Mouse (Mus musculus) kidney, embryonic 14.5 days (tissue): ENCODE data around the gene Meiob. TPM values are rescaled to one million over a fixed set of nuclear protein-coding genes. Genes with fewer than 3 reads are reported as not detected.
A peak's percentile ranks its signal among the peaks of the same experiment; 100 is the strongest.

Experiments used
- ATAC-seq: fragments of 200-750 bp; cut with Nextera tagmentation; 2 replicates; pipeline ENCODE4 v1.8.0; 2017; ENCODE audit warnings: moderate number of reproducible peaks, mild to moderate bottlenecking, moderate TSS enrichment, moderate library complexity; ENCODE audit not compliant: low FRiP score, low TSS enrichment
- H3K27ac ChIP-seq: fragments of 300-500 bp; sonication (generic); 2 replicates; pipeline ENCODE4 v1.5.1; 2014; ENCODE audit warnings: low read depth, mild to moderate bottlenecking, low read length, moderate library complexity, mixed read lengths
- H3K27me3 ChIP-seq: fragments of 300-500 bp; sonication (generic); 2 replicates; pipeline ENCODE4 v1.6.1; 2014; ENCODE audit warnings: mild to moderate bottlenecking, low read length; ENCODE audit not compliant: control insufficient read depth, insufficient read depth
- H3K36me3 ChIP-seq: fragments of 300-500 bp; sonication (generic); 2 replicates; pipeline ENCODE4 v1.6.1; 2014; ENCODE audit warnings: low read length, mixed read lengths; ENCODE audit not compliant: control insufficient read depth, insufficient read depth
- H3K4me1 ChIP-seq: fragments of 300-500 bp; sonication (generic); 2 replicates; pipeline ENCODE4 v1.6.1; 2014; ENCODE audit warnings: low read length, mixed read lengths; ENCODE audit not compliant: control insufficient read depth, insufficient read depth
- H3K4me2 ChIP-seq: fragments of 300-500 bp; sonication (generic); replicated peaks from 2 replicates; pipeline ENCODE4 v1.6.1; 2014; ENCODE audit warnings: low read depth, mild to moderate bottlenecking, low read length
- H3K4me3 ChIP-seq: fragments of 300-500 bp; sonication (generic); 2 replicates; pipeline ENCODE4 v1.5.1; 2014; ENCODE audit warnings: mild to moderate bottlenecking, low read length
- H3K9ac ChIP-seq: fragments of 300-500 bp; sonication (generic); 2 replicates; pipeline ENCODE4 v1.6.1; 2014; ENCODE audit warnings: low read depth, mild to moderate bottlenecking, low read length, moderate library complexity
- H3K9me3 ChIP-seq: fragments of 300-500 bp; sonication (generic); 2 replicates; pipeline ENCODE4 v1.6.1; 2016; ENCODE audit warnings: low read length; ENCODE audit not compliant: control insufficient read depth
- WGBS: fragments of 180-500 bp; shearing (Covaris S2); extraction: QIAGEN DNeasy Blood & Tissue Kit; methylation state at CpG from one replicate; pipeline ENCODE4 v1.1.7; 2014; 5-methylcytosine and 5-hydroxymethylcytosine counted together
- polyA plus RNA-seq: library from polyadenylated mRNA; unstranded; fragments of >200 nt; fragmentation: Nextera tagmentation; extraction: Ambion mirVana; gene quantifications from 2 replicates; pipeline ENCODE4 v1.2.1, GENCODE M21; 2014

Gene Meiob
- polyA plus RNA-seq, 1 experiment from 2014 or later, result not detected

DNA sequence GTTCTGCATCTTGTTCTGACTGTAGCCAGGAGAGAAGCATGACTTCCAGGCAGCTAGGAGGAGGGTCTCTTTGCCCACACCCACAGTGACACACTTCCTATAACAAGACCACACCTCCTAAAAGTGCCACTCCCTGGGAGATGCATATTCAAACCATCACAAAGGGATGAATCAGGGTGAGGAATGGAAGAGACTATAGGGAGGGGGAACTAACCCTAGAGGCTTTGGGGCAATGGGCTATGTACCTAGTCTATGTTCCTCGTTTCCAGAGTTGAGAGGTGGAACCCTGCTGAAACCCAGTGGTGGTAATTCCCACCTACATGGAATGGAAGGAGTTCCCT is 70.3 kb downstream of the Meiob start:
- Histone ChIP-seq H3K4me3 (no peak overlapping the region), H3K4me1 (no peaks in the 10 kb centered on the region), H3K27ac (no peak overlapping the region), H3K36me3 (no peaks in the 10 kb centered on the region), H3K27me3 (no peaks in the 10 kb centered on the region), H3K4me2 (no peak overlapping the region), H3K9ac (no peak overlapping the region), H3K9me3 (no peaks in the 10 kb centered on the region)
- ATAC-seq, result no peak
- 40% methylated on average over 1 of the region's 1 CpGs for WGBS

GRCm38 (mm10) chr17:24874989-24875388 is 70.9 kb downstream of the Meiob start:
- H3K9ac ChIP-seq, result no peak overlapping the region
- H3K4me1 ChIP-seq, result no peaks in the 10 kb centered on the region
- H3K27ac ChIP-seq, result no peak overlapping the region
- 84% methylated on average over 8 of the region's 8 CpGs for WGBS
- no peaks in the 10 kb centered on the region for H3K36me3 ChIP-seq
- H3K4me2 ChIP-seq, result no peak overlapping the region
- no peak for ATAC-seq
- H3K27me3 ChIP-seq, result no peaks in the 10 kb centered on the region
- no peak overlapping the region for H3K4me3 ChIP-seq
- no peaks in the 10 kb centered on the region for H3K9me3 ChIP-seq

- no peak overlapping the region for H3K4me3 ChIP-seq
- 50% methylated on average over 10 of the region's 10 CpGs for WGBS
- no peak overlapping the region for H3K9ac ChIP-seq
These were observed 73.4 kb downstream of the Meiob start for GRCm38 (mm10) chr17:24877336-24878116.

GRCm38 (mm10) chr17:24878117-24878397 is 74.0 kb downstream of the Meiob start:
- Histone ChIP-seq H3K9me3 (no peaks in the 10 kb centered on the region), H3K4me2 (no peak overlapping the region), H3K27ac (no peak overlapping the region), H3K27me3 (no peaks in the 10 kb centered on the region), H3K36me3 (peaks cover 4% of the 10 kb centered on the region), H3K9ac (no peak overlapping the region), H3K4me1 (no peaks in the 10 kb centered on the region), H3K4me3 (no peak overlapping the region)
- no peak for ATAC-seq
- 24% methylated on average over 5 of the region's 5 CpGs for WGBS

More at GRCm38 (mm10) chr17:24877336-24878116, 73.4 kb downstream of the Meiob start:
- no peaks in the 10 kb centered on the region for H3K4me1 ChIP-seq
- H3K4me2 ChIP-seq, result no peak overlapping the region
- H3K36me3 ChIP-seq, result no peaks in the 10 kb centered on the region; the same call in 1 of the 2 replicates
- H3K27ac ChIP-seq, result no peak overlapping the region
- no peak for ATAC-seq
- H3K27me3 ChIP-seq, result no peaks in the 10 kb centered on the region
- H3K9me3 ChIP-seq, result no peaks in the 10 kb centered on the region

DNA sequence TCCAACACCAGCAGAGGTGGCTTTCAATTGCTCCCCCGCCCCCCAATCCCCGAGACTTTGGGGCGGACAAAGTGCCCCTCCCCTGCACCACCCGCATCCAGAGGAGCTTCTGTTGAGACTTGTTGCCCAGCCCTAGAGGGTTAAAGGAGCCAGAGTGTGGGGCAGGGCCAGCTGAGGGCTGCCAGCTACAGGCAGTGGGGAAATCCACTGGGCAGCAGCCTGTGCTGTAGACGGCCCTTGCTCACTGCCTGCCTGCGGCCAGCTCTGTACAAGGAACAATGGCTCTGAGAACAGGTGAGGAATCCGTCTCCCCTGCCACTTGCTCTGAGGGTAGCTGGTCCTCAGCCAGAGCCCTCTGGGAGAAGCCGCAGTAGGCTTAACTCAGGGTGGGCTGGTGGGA is 74.4 kb downstream of the Meiob start:
- no peaks in the 10 kb centered on the region for H3K9me3 ChIP-seq
- no peaks in the 10 kb centered on the region for H3K4me1 ChIP-seq
- WGBS, result 79% methylated on average over 8 of the region's 8 CpGs
- no peaks in the 10 kb centered on the region for H3K27me3 ChIP-seq
- H3K4me2 ChIP-seq, result no peak overlapping the region
- H3K9ac ChIP-seq, result no peak overlapping the region
- H3K4me3 ChIP-seq, result no peak overlapping the region
- H3K27ac ChIP-seq, result no peak overlapping the region
- ATAC-seq, result no peak
- peaks cover 9% of the 10 kb centered on the region for H3K36me3 ChIP-seq

GRCm38 (mm10) chr17:24881738-24882440 is 77.8 kb downstream of the Meiob start:
- no peak overlapping the region for H3K4me2 ChIP-seq
- H3K27me3 ChIP-seq, result no peaks in the 10 kb centered on the region
- 47% methylated on average over 7 of the region's 7 CpGs for WGBS
- H3K36me3 ChIP-seq, result peaks cover 16% of the 10 kb centered on the region
- no peaks in the 10 kb centered on the region for H3K9me3 ChIP-seq
- peaks cover 8% of the 10 kb centered on the region for H3K4me1 ChIP-seq
- no peak for ATAC-seq
- H3K4me3 ChIP-seq, result no peak overlapping the region
- no peak overlapping the region for H3K9ac ChIP-seq
- H3K27ac ChIP-seq, result no peak overlapping the region

- H3K27ac ChIP-seq, result no peak overlapping the region
- no peaks in the 10 kb centered on the region for H3K27me3 ChIP-seq
- no peak overlapping the region for H3K4me3 ChIP-seq
- no peaks in the 10 kb centered on the region for H3K9me3 ChIP-seq
- peaks cover 18% of the 10 kb centered on the region for H3K4me1 ChIP-seq
- H3K4me2 ChIP-seq, result no peak overlapping the region
- no peak overlapping the region for H3K9ac ChIP-seq
- peaks cover 17% of the 10 kb centered on the region for H3K36me3 ChIP-seq
- ATAC-seq, result no peak
- WGBS, result 87% methylated on average over 6 of the region's 6 CpGs
These were observed 80.3 kb downstream of the Meiob start for GRCm38 (mm10) chr17:24884391-24884790.

- WGBS, result 26% methylated on average over 22 of the region's 22 CpGs
- Histone ChIP-seq H3K9ac (peak overlapping the region; percentile 69), H3K27me3 (no peaks in the 10 kb centered on the region), H3K27ac (no peak overlapping the region), H3K36me3 (peaks cover 29% of the 10 kb centered on the region), H3K4me2 (peak overlapping the region; percentile 89), H3K4me1 (peaks cover 18% of the 10 kb centered on the region), H3K9me3 (no peaks in the 10 kb centered on the region), H3K4me3 (peak overlapping the region; percentile 66)
- no peak for ATAC-seq
These were observed 81.5 kb downstream of the Meiob start for GRCm38 (mm10) chr17:24885356-24886133.
